Mouse (Mus musculus) intestine, embryonic 16.5 days (tissue): ENCODE results near the gene Gm10577. TPM values are rescaled to one million over a fixed set of nuclear protein-coding genes. Genes with fewer than 3 reads are reported as not detected.

Experiments
- ATAC-seq: fragments of 200-750 bp; cut with Nextera tagmentation; 2 replicates; pipeline ENCODE4 v1.8.0; 2017; ENCODE audit warnings: moderate TSS enrichment, moderate library complexity
- H3K27ac ChIP-seq: fragments of 300-500 bp; sonication (generic); 2 replicates; pipeline ENCODE4 v1.5.1; 2014; ENCODE audit warnings: mild to moderate bottlenecking, low read length
- H3K27me3 ChIP-seq: fragments of 300-500 bp; sonication (generic); replicated peaks from 2 replicates; pipeline ENCODE4 v1.6.1; 2014; ENCODE audit warnings: low read length, control low read depth, mixed read lengths; ENCODE audit not compliant: control insufficient read depth, insufficient read depth
- H3K36me3 ChIP-seq: fragments of 300-500 bp; sonication (generic); 2 replicates; pipeline ENCODE4 v1.6.1; 2014; ENCODE audit warnings: low read length, control low read depth; ENCODE audit not compliant: control insufficient read depth, insufficient read depth
- H3K4me1 ChIP-seq: fragments of 300-500 bp; sonication (generic); 2 replicates; pipeline ENCODE4 v1.6.1; 2014; ENCODE audit warnings: low read length, control low read depth, mixed read lengths; ENCODE audit not compliant: control insufficient read depth, insufficient read depth
- H3K4me2 ChIP-seq: fragments of 300-500 bp; sonication (generic); 2 replicates; pipeline ENCODE4 v1.6.1; 2014; ENCODE audit warnings: low read depth, low read length, control low read depth
- H3K4me3 ChIP-seq: fragments of 300-500 bp; sonication (generic); 2 replicates; pipeline ENCODE4 v1.5.1; 2014; ENCODE audit warnings: mild to moderate bottlenecking, low read length
- H3K9ac ChIP-seq: fragments of 300-500 bp; sonication (generic); 2 replicates; pipeline ENCODE4 v1.6.1; 2014; ENCODE audit warnings: low read depth, low read length
- H3K9me3 ChIP-seq: fragments of 300-500 bp; sonication (generic); 2 replicates; pipeline ENCODE4 v1.6.1; 2016; ENCODE audit warnings: low read length, control low read depth; ENCODE audit not compliant: control insufficient read depth
- WGBS: fragments of 180-500 bp; shearing (Covaris S2); extraction: QIAGEN DNeasy Blood & Tissue Kit; methylation state at CpG from one replicate; pipeline ENCODE4 v1.1.7; 2014; 5-methylcytosine and 5-hydroxymethylcytosine counted together
- polyA plus RNA-seq: library from polyadenylated mRNA; unstranded; fragments of >200 nt; fragmentation: Nextera tagmentation; extraction: Ambion mirVana; gene quantifications from 2 replicates; pipeline ENCODE4 v1.2.1, GENCODE M21; 2015

Gene Gm10577
- polyA plus RNA-seq, 1 experiment from 2014 or later: not detected

- no peak for ATAC-seq
- Histone ChIP-seq H3K36me3 (peaks cover 2% of the 10 kb centered on the region; the same call in 1 of the 2 replicates), H3K4me3 (no peak overlapping the region), H3K9me3 (no peaks in the 10 kb centered on the region), H3K4me1 (no peaks in the 10 kb centered on the region), H3K27me3 (no peaks in the 10 kb centered on the region), H3K27ac (no peak overlapping the region), H3K9ac (no peak overlapping the region), H3K4me2 (no peak overlapping the region)
- WGBS: 86% methylated on average over 1 of the region's 1 CpGs
Observed at GRCm38 (mm10) chr4:100987187-100987586, 33.3 kb downstream of the Gm10577 start.

GRCm38 (mm10) chr4:100977522-100977921, 43.0 kb downstream of the Gm10577 start:
- ATAC-seq: no peak
- no peak overlapping the region for H3K4me2 ChIP-seq
- 91% methylated on average over 7 of the region's 7 CpGs for WGBS
- H3K36me3 ChIP-seq: peaks cover 5% of the 10 kb centered on the region; the same call in 1 of the 2 replicates
- H3K9me3 ChIP-seq: no peaks in the 10 kb centered on the region
- no peaks in the 10 kb centered on the region for H3K4me1 ChIP-seq
- H3K27ac ChIP-seq: no peak overlapping the region
- no peak overlapping the region for H3K9ac ChIP-seq
- H3K27me3 ChIP-seq: no peaks in the 10 kb centered on the region
- no peak overlapping the region for H3K4me3 ChIP-seq

- Histone ChIP-seq H3K27ac (no peak overlapping the region), H3K36me3 (peaks cover 5% of the 10 kb centered on the region; the same call in 1 of the 2 replicates), H3K27me3 (no peaks in the 10 kb centered on the region), H3K4me3 (no peak overlapping the region), H3K4me2 (no peak overlapping the region), H3K4me1 (no peaks in the 10 kb centered on the region), H3K9me3 (no peaks in the 10 kb centered on the region), H3K9ac (no peak overlapping the region)
- WGBS: 81% methylated on average over 14 of the region's 14 CpGs
- no peak for ATAC-seq
Observed at GRCm38 (mm10) chr4:100974455-100975035, 46.0 kb downstream of the Gm10577 start.

DNA sequence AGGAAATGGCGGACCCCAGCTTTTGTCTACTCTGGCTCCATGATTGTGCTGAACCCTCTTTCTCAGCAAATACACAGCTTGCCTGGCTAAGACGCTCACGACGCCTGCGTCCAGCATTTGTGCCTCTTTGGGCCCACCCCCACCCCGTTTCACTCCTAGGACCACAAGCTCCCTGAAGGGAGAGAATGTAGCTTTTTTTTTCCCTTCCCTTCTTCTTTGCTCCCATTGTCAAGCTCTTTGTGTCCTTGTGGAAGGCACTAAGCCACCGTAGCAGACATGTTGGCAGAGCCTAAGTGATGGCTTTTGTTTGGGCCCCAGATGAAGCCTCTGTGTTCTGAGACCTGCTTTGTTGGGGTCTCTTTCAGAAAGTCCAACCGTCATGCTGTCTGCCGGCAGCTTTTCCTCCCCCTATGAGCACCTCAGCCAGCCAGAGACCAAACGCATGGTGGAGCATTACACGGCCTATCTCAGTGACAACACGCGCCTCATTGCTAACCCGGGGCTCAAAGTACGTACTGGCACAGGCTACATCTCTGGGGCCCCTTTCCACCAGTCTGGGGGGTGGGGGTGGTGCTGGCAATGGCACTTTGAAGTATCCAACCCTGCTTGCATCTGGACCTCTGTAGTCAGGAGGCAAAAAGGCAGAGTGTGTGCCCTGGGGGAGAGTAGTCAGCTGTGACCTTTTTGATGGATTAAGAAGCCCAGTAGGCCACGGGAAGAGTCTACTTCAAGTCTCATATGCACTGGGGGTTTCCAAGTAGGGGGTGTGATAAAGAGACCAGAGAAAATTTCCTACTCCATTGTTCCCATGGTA, 46.6 kb downstream of the Gm10577 start:
- H3K9ac ChIP-seq: no peak overlapping the region
- H3K4me1 ChIP-seq: no peaks in the 10 kb centered on the region
- no peaks in the 10 kb centered on the region for H3K27me3 ChIP-seq
- H3K4me2 ChIP-seq: no peak overlapping the region
- H3K9me3 ChIP-seq: no peaks in the 10 kb centered on the region
- no peak for ATAC-seq
- peaks cover 5% of the 10 kb centered on the region; the same call in 1 of the 2 replicates for H3K36me3 ChIP-seq
- H3K4me3 ChIP-seq: no peak overlapping the region
- H3K27ac ChIP-seq: no peak overlapping the region
- 83% methylated on average over 16 of the region's 16 CpGs for WGBS

Other genes starting within 250 kb of the Gm10577 start
- gene Cachd1, start 244.0 kb downstream of the Gm10577 start, polyA plus RNA-seq: 7.8 and 8.9 TPM in 2 replicates
- 4.6 and 5.3 TPM in 2 replicates for gene Raver2, start 48.3 kb upstream of the Gm10577 start, polyA plus RNA-seq
- 66.7 and 67.9 TPM in 2 replicates for gene Jak1, start 244.6 kb upstream of the Gm10577 start, polyA plus RNA-seq